Mouse (Mus musculus): ENCODE measurements around the gene Sh3bp5. TPM values are rescaled to one million over a fixed set of nuclear protein-coding genes. Genes with fewer than 3 reads are reported as not detected.

Sh3bp5 gene
- polyA plus RNA-seq, 1 experiment from 2014 or later, result 9.9 TPM

DNA sequence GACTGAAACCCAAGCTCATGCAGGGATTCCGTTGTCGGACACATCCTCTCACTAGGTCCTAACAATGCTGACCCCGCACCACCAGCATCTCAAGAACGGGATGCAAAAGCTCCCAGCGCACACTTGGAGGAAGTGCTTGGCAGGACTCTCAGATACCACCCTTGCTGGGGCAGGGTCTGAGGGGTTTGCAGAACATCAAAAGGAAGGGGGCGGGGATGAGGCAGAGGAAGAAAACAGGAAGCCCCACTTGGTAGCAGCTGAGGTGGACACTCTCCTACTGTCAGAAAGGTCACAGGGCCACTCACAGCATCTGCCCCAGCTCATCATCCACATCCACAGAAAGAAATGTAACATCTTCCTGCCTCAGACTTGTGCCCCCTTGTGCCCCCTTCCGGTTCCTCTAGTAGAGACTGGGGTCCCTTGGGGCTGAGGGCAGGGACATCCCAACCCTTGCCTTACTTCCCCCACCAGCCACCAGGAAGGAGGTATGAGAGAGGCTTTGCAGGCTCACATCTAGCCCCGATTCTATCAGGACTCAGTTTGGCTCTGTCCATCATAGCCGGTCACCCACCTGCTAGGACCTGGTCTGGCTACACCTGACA lies 25.7 kb downstream of the Sh3bp5 start:
- no peaks in the 10 kb centered on the region for H3K36me3 ChIP-seq (ENCODE audit: control insufficient read depth, insufficient read depth, low read length)
- TF ChIP-seq CTCF (IDR thresholded peaks at IDR 0.05; ENCODE audit: low read depth), result no peak
- TF ChIP-seq EP300 (optimal IDR thresholded peaks at IDR 0.05), result no peak
- 86% methylated on average over 9 of the region's 9 CpGs for WGBS
- H3K27ac ChIP-seq (replicated peaks), result no peak overlapping the region
- H3K27me3 ChIP-seq (ENCODE audit: control insufficient read depth, insufficient read depth, low read length), result no peaks in the 10 kb centered on the region
- DNase-seq (ENCODE audit: low spot score) (no peak), ATAC-seq (ENCODE audit: low FRiP score, low TSS enrichment) (no peak)
- H3K4me2 ChIP-seq (replicated peaks; ENCODE audit: low read depth), result no peak overlapping the region
- no peaks in the 10 kb centered on the region; the same call in 1 of the 2 replicates for H3K4me1 ChIP-seq (replicated peaks; ENCODE audit: control insufficient read depth, insufficient read depth)
- no peak overlapping the region for H3K9ac ChIP-seq (ENCODE audit: low read length)
- H3K4me3 ChIP-seq (ENCODE audit: low read depth, low read length), result no peak overlapping the region
- H3K9me3 ChIP-seq (ENCODE audit: control insufficient read depth, low read length), result no peaks in the 10 kb centered on the region

DNA sequence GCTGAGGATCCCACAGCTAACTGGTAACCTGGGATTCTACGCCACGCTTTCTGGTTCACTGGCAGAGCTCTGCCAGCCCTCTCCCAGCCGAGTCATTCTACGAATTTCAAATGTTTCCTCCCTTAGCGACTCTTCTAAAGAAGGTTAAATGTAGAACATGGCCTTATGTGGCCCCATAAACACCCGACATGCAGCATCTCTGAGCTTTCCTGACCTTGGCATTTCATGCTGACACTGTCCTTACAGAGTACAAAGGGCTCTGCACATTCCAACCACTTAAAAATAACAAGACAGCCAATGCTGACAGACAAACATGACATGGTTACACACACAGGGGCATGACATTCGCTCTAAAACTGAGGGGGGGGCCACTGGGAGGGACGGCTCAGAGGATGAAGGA lies 27.2 kb downstream of the Sh3bp5 start:
- H3K27ac ChIP-seq (replicated peaks), result 0 out of 2 replicates have a peak overlapping the region, but pooled peaks have one; percentile 24
- no peaks in the 10 kb centered on the region for H3K9me3 ChIP-seq (ENCODE audit: control insufficient read depth, low read length)
- no peaks in the 10 kb centered on the region for H3K36me3 ChIP-seq (ENCODE audit: control insufficient read depth, insufficient read depth, low read length)
- H3K4me2 ChIP-seq (replicated peaks; ENCODE audit: low read depth), result no peak overlapping the region
- no peak overlapping the region for H3K9ac ChIP-seq (ENCODE audit: low read length)
- H3K4me1 ChIP-seq (replicated peaks; ENCODE audit: control insufficient read depth, insufficient read depth), result no peaks in the 10 kb centered on the region
- DNase-seq (ENCODE audit: low spot score) (no peak), ATAC-seq (ENCODE audit: low FRiP score, low TSS enrichment) (no peak)
- H3K4me3 ChIP-seq (ENCODE audit: low read depth, low read length), result no peak overlapping the region
- TF ChIP-seq EP300 (optimal IDR thresholded peaks at IDR 0.05) (no peak), CTCF (IDR thresholded peaks at IDR 0.05; ENCODE audit: low read depth) (no peak)
- 64% methylated on average over 8 of the region's 8 CpGs for WGBS
- H3K27me3 ChIP-seq (ENCODE audit: control insufficient read depth, insufficient read depth, low read length), result no peaks in the 10 kb centered on the region

DNA sequence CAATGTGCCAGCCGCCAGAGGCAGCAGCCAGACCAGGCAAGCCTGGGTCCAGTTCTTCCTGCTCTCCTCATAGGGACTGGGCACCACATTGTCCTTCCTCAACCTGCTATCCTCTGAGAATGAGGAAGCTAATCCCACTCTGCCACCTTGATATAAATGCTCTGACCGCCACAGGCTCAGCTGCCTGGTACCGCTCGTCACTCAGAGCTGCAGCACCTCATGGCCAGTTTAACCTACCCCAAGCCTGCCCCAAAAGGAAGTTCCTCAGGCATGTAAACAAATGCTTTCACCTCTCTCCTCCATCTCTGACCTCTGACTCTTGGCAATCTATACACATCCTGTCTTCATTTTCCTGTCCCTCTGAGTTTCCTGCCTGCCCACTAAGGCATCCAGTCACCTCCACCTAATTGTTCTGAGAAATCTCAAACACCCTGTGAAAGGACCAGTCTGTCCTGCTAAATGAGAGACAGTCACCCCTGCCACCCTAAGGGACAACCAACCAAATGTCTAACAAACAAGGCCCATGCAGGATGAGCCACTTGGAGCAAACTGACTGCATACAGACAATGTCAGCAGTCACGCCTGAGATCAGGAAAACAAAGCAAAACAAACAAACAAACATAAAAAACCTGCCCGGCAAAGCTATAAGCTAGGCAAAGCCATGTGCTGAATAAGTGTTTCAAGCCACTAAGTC lies 27.8 kb downstream of the Sh3bp5 start:
- no peak overlapping the region for H3K4me3 ChIP-seq (ENCODE audit: low read depth, low read length)
- no peaks in the 10 kb centered on the region for H3K36me3 ChIP-seq (ENCODE audit: control insufficient read depth, insufficient read depth, low read length)
- 0 out of 2 replicates have a peak overlapping the region, but pooled peaks have one; percentile 24 for H3K27ac ChIP-seq (replicated peaks)
- DNase-seq (ENCODE audit: low spot score), result no peak
- no peak overlapping the region for H3K9ac ChIP-seq (ENCODE audit: low read length)
- no peak for TF ChIP-seq CTCF (IDR thresholded peaks at IDR 0.05; ENCODE audit: low read depth)
- no peak for TF ChIP-seq EP300 (optimal IDR thresholded peaks at IDR 0.05)
- H3K27me3 ChIP-seq (ENCODE audit: control insufficient read depth, insufficient read depth, low read length), result no peaks in the 10 kb centered on the region
- WGBS, result 65% methylated on average over 6 of the region's 6 CpGs
- no peaks in the 10 kb centered on the region for H3K4me1 ChIP-seq (replicated peaks; ENCODE audit: control insufficient read depth, insufficient read depth)
- no peak for ATAC-seq (ENCODE audit: low FRiP score, low TSS enrichment)
- no peaks in the 10 kb centered on the region for H3K9me3 ChIP-seq (ENCODE audit: control insufficient read depth, low read length)
- H3K4me2 ChIP-seq (replicated peaks; ENCODE audit: low read depth), result no peak overlapping the region

DNA sequence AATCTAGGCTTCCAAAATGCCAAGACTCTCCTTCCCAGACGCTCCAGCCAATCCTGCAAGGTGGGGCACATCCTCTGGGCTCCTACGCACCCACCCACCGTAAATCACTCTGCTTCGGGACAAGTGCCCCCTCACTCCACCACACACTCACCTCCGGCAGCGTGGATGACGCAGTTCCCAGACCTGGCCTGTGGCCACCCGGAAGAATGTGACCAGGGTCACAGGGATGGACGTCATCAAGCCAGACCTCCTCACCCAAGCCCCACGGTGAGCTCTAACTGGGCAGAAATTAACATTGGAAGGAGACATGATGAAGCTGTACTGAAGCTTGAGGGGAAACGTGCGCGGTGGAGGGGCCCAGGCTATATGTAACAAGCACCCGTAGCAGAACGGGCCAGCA lies 28.7 kb downstream of the Sh3bp5 start:
- 77% methylated on average over 15 of the region's 15 CpGs for WGBS
- Histone ChIP-seq H3K4me1 (replicated peaks; ENCODE audit: control insufficient read depth, insufficient read depth) (no peaks in the 10 kb centered on the region), H3K4me2 (replicated peaks; ENCODE audit: low read depth) (no peak overlapping the region), H3K27ac (replicated peaks) (no peak overlapping the region), H3K9me3 (ENCODE audit: control insufficient read depth, low read length) (no peaks in the 10 kb centered on the region), H3K36me3 (ENCODE audit: control insufficient read depth, insufficient read depth, low read length) (no peaks in the 10 kb centered on the region), H3K9ac (ENCODE audit: low read length) (no peak overlapping the region), H3K4me3 (ENCODE audit: low read depth, low read length) (no peak overlapping the region), H3K27me3 (ENCODE audit: control insufficient read depth, insufficient read depth, low read length) (no peaks in the 10 kb centered on the region)
- ATAC-seq (ENCODE audit: low FRiP score, low TSS enrichment), result no peak
- DNase-seq (ENCODE audit: low spot score), result no peak
- TF ChIP-seq CTCF (IDR thresholded peaks at IDR 0.05; ENCODE audit: low read depth) (no peak), EP300 (optimal IDR thresholded peaks at IDR 0.05) (no peak)

DNA sequence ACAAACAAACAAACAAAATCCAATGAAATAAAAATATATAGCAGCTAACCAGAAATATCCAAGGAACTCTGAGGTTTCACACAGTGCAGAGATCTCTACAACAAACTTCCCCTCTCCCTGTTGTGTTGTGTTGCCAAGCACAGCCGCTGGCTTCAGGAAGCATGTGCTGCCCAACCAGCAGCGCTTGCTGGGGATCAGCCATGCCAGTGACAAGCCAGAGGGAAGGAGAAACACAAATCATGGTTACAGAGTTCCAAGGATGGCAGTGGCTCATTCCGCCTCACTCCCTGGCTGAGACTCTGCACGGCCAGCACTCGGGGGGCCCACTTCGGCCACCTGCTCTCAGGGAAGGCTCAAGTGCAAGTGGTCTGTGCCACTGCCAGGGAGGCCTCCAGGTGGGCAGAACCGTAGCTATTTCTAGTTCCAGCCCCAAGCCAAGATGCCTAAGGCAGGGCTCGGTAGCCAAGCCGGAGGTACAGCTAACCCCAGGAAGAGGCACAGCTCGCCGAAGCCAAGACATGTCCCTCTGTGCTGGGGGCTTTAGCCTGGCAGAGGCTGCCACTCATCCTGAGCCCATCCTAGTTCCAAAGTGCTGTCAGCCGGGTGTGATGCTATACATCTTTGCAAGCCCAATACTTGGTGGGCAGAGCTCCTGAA lies 29.6 kb downstream of the Sh3bp5 start:
- H3K4me1 ChIP-seq (replicated peaks; ENCODE audit: control insufficient read depth, insufficient read depth), result no peaks in the 10 kb centered on the region
- TF ChIP-seq EP300 (optimal IDR thresholded peaks at IDR 0.05) (no peak), CTCF (IDR thresholded peaks at IDR 0.05; ENCODE audit: low read depth) (no peak)
- no peaks in the 10 kb centered on the region for H3K27me3 ChIP-seq (ENCODE audit: control insufficient read depth, insufficient read depth, low read length)
- no peak overlapping the region for H3K9ac ChIP-seq (ENCODE audit: low read length)
- no peaks in the 10 kb centered on the region for H3K9me3 ChIP-seq (ENCODE audit: control insufficient read depth, low read length)
- H3K36me3 ChIP-seq (ENCODE audit: control insufficient read depth, insufficient read depth, low read length), result no peaks in the 10 kb centered on the region
- DNase-seq (ENCODE audit: low spot score) (no peak), ATAC-seq (ENCODE audit: low FRiP score, low TSS enrichment) (no peak)
- no peak overlapping the region for H3K4me2 ChIP-seq (replicated peaks; ENCODE audit: low read depth)
- H3K4me3 ChIP-seq (ENCODE audit: low read depth, low read length), result no peak overlapping the region
- 90% methylated on average over 12 of the region's 12 CpGs for WGBS
- no peak overlapping the region for H3K27ac ChIP-seq (replicated peaks)

DNA sequence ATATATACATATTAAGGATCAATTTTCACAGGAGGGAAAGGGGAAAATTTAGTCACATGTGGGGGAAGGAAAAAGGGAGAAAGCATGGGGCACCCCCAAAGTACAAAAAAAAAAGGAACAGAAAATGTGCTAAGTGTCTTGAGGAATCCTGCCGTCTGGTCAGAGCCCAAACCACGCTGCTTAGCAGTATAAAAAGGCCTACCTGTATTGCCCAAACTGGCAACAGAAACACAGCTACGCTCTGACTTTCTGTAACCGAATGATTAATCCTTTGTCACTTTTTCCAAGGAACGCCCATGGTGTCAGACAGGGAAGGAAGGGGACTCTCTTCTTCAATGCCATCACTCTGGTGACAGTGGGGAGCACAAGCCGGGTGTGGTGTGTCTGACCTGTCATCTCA lies 30.2 kb downstream of the Sh3bp5 start:
- Histone ChIP-seq H3K27me3 (ENCODE audit: control insufficient read depth, insufficient read depth, low read length) (no peaks in the 10 kb centered on the region), H3K4me2 (replicated peaks; ENCODE audit: low read depth) (no peak overlapping the region), H3K4me1 (replicated peaks; ENCODE audit: control insufficient read depth, insufficient read depth) (no peaks in the 10 kb centered on the region), H3K36me3 (ENCODE audit: control insufficient read depth, insufficient read depth, low read length) (no peaks in the 10 kb centered on the region), H3K27ac (replicated peaks) (no peak overlapping the region), H3K9ac (ENCODE audit: low read length) (no peak overlapping the region), H3K9me3 (ENCODE audit: control insufficient read depth, low read length) (no peaks in the 10 kb centered on the region), H3K4me3 (ENCODE audit: low read depth, low read length) (no peak overlapping the region)
- TF ChIP-seq EP300 (optimal IDR thresholded peaks at IDR 0.05) (no peak), CTCF (IDR thresholded peaks at IDR 0.05; ENCODE audit: low read depth) (no peak)
- 75% methylated on average over 6 of the region's 6 CpGs for WGBS
- no peak for DNase-seq (ENCODE audit: low spot score)
- ATAC-seq (ENCODE audit: low FRiP score, low TSS enrichment), result no peak
